Mouse (Mus musculus) embryo, embryonic 10.5 days (tissue): Measurements from ENCODE around the gene Gm5141.
"Not testable (repeated sequence)": the region's sequence is repeated elsewhere in the genome, so short reads cannot be mapped to it uniquely, and the experiment has no call there.

Experiments
- DNase-seq: peaks from one replicate; pipeline ENCODE4 v3.0.0-alpha.2; 2015; ENCODE audit warnings: low spot score

Gene Gm5141

GRCm38 (mm10) chr13:62785199-62786134 is at the start of gene Gm5141:
Gene Gm5141 (minus strand): TSS chr13:62785808.
- peak; percentile 67 for DNase-seq

- DNase-seq = no peak
Observed at GRCm38 (mm10) chr13:62833341-62833740, 47.7 kb upstream of the Gm5141 start.

- DNase-seq = no peak
Observed at GRCm38 (mm10) chr13:62832239-62832638, 46.6 kb upstream of the Gm5141 start.

- DNase-seq = not testable (repeated sequence)
Observed at GRCm38 (mm10) chr13:62815705-62816104, 30.1 kb upstream of the Gm5141 start.

- DNase-seq = peak; percentile 11
Observed at GRCm38 (mm10) chr13:62812713-62813112, 27.1 kb upstream of the Gm5141 start.

- DNase-seq = not testable (repeated sequence)
Observed at GRCm38 (mm10) chr13:62807981-62808380, 22.4 kb upstream of the Gm5141 start.

- not testable (repeated sequence) for DNase-seq
Observed at GRCm38 (mm10) chr13:62786135-62786493, 506 bp upstream of the Gm5141 start.

- peak; percentile 59 for DNase-seq
Observed at GRCm38 (mm10) chr13:62763806-62764205, 21.8 kb downstream of the Gm5141 start.

- peak; percentile 86 for DNase-seq
Observed at GRCm38 (mm10) chr13:62760432-62761415, 24.9 kb downstream of the Gm5141 start, which contains the start of gene Platr25. Gene Platr25 (minus strand): TSS chr13:62760709.

- DNase-seq = no peak
Observed at GRCm38 (mm10) chr13:62733322-62733721, 52.3 kb downstream of the Gm5141 start.
